Mouse (Mus musculus): ENCODE data around the gene N4bp2l2. TPM values are rescaled to one million over a fixed set of nuclear protein-coding genes. Genes with fewer than 3 reads are reported as not detected.
"Not testable (repeated sequence)": the region's sequence is repeated elsewhere in the genome, so short reads cannot be mapped to it uniquely, and the experiment has no call there.

N4bp2l2 gene
- polyA plus RNA-seq (2015; fragmentation: Nextera tagmentation; extraction: Ambion mirVana), result 24.5 and 25.5 TPM in 2 replicates

GRCm38 (mm10) chr5:150666133-150666739 is at the start of gene N4bp2l2:
Gene N4bp2l2 (minus strand): TSS chr5:150666183.
- H3K4me1 ChIP-seq (ENCODE audit: control insufficient read depth, insufficient read depth, low read depth, low read length); H3K36me3 ChIP-seq (ENCODE audit: control insufficient read depth, insufficient read depth, low read length); ATAC-seq; H3K9me3 ChIP-seq (ENCODE audit: control insufficient read depth, low read length); H3K27me3 ChIP-seq (replicated peaks; ENCODE audit: control insufficient read depth, insufficient read depth, low read length): not testable (repeated sequence)
- Histone ChIP-seq H3K9ac (ENCODE audit: low read depth, low read length) (peak within 1 kb of the TSS; percentile 69), H3K27ac (ENCODE audit: low read depth, low read length) (peak within 1 kb of the TSS; percentile 77), H3K4me3 (ENCODE audit: low read length) (peak within 1 kb of the TSS; percentile 59), H3K4me2 (ENCODE audit: low read length) (peak within 1 kb of the TSS; percentile 73)
- 89% methylated on average over 9 of the region's 9 CpGs for WGBS

GRCm38 (mm10) chr5:150713431-150713830 is 47.4 kb upstream of the N4bp2l2 start:
- H3K4me1 ChIP-seq (ENCODE audit: control insufficient read depth, insufficient read depth, low read depth, low read length), result no peaks in the 10 kb centered on the region
- no peak overlapping the region for H3K4me3 ChIP-seq (ENCODE audit: low read length)
- ATAC-seq, result no peak
- H3K27ac ChIP-seq (ENCODE audit: low read depth, low read length), result no peak overlapping the region
- no peaks in the 10 kb centered on the region for H3K9me3 ChIP-seq (ENCODE audit: control insufficient read depth, low read length)
- no peaks in the 10 kb centered on the region for H3K36me3 ChIP-seq (ENCODE audit: control insufficient read depth, insufficient read depth, low read length)
- no peak overlapping the region for H3K9ac ChIP-seq (ENCODE audit: low read depth, low read length)
- no peak overlapping the region for H3K4me2 ChIP-seq (ENCODE audit: low read length)
- H3K27me3 ChIP-seq (replicated peaks; ENCODE audit: control insufficient read depth, insufficient read depth, low read length), result no peaks in the 10 kb centered on the region

- WGBS, result 95% methylated on average over 4 of the region's 4 CpGs
- Histone ChIP-seq H3K4me1 (ENCODE audit: control insufficient read depth, insufficient read depth, low read depth, low read length) (no peaks in the 10 kb centered on the region), H3K36me3 (ENCODE audit: control insufficient read depth, insufficient read depth, low read length) (no peaks in the 10 kb centered on the region), H3K27me3 (replicated peaks; ENCODE audit: control insufficient read depth, insufficient read depth, low read length) (no peaks in the 10 kb centered on the region), H3K4me2 (ENCODE audit: low read length) (no peak overlapping the region), H3K9me3 (ENCODE audit: control insufficient read depth, low read length) (no peaks in the 10 kb centered on the region), H3K4me3 (ENCODE audit: low read length) (no peak overlapping the region), H3K9ac (ENCODE audit: low read depth, low read length) (no peak overlapping the region), H3K27ac (ENCODE audit: low read depth, low read length) (no peak overlapping the region)
- ATAC-seq, result no peak
These were observed 45.5 kb upstream of the N4bp2l2 start for GRCm38 (mm10) chr5:150711503-150711902.

- H3K9ac ChIP-seq (ENCODE audit: low read depth, low read length); H3K4me3 ChIP-seq (ENCODE audit: low read length); H3K9me3 ChIP-seq (ENCODE audit: control insufficient read depth, low read length); ATAC-seq; H3K4me2 ChIP-seq (ENCODE audit: low read length); H3K36me3 ChIP-seq (ENCODE audit: control insufficient read depth, insufficient read depth, low read length); H3K27ac ChIP-seq (ENCODE audit: low read depth, low read length); H3K27me3 ChIP-seq (replicated peaks; ENCODE audit: control insufficient read depth, insufficient read depth, low read length); H3K4me1 ChIP-seq (ENCODE audit: control insufficient read depth, insufficient read depth, low read depth, low read length): not testable (repeated sequence)
- 95% methylated on average over 3 of the region's 3 CpGs for WGBS
These were observed 41.2 kb upstream of the N4bp2l2 start for GRCm38 (mm10) chr5:150707181-150707580.

- not testable (repeated sequence) for H3K4me1 ChIP-seq (ENCODE audit: control insufficient read depth, insufficient read depth, low read depth, low read length); H3K9me3 ChIP-seq (ENCODE audit: control insufficient read depth, low read length); ATAC-seq; H3K4me2 ChIP-seq (ENCODE audit: low read length); H3K9ac ChIP-seq (ENCODE audit: low read depth, low read length); H3K27me3 ChIP-seq (replicated peaks; ENCODE audit: control insufficient read depth, insufficient read depth, low read length); H3K27ac ChIP-seq (ENCODE audit: low read depth, low read length); H3K36me3 ChIP-seq (ENCODE audit: control insufficient read depth, insufficient read depth, low read length); H3K4me3 ChIP-seq (ENCODE audit: low read length)
- 95% methylated on average over 1 of the region's 1 CpGs for WGBS
These were observed 40.7 kb upstream of the N4bp2l2 start for GRCm38 (mm10) chr5:150706651-150707050.

DNA sequence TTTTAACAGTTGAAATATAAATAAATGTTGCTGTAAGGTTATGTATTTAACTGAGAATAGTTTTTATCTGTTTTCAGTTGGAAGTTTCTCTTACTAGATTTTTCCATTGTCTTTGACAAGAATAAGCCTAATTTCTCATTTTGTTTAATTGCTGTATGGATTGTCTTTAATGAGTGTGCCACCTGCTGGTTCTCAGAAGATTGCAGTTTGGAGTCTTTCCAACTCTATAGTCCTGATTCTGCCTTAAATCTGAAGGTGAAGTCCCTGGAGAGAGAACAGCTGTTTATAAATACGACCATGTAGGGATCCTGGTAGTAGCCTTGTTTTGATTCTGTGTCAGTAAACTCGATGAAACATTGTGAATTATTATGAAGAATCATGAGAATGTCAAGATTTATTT is 36.7 kb upstream of the N4bp2l2 start:
- Histone ChIP-seq H3K4me1 (ENCODE audit: control insufficient read depth, insufficient read depth, low read depth, low read length) (no peaks in the 10 kb centered on the region; the same call in 1 of the 2 replicates), H3K27ac (ENCODE audit: low read depth, low read length) (no peak overlapping the region), H3K9ac (ENCODE audit: low read depth, low read length) (no peak overlapping the region), H3K4me2 (ENCODE audit: low read length) (no peak overlapping the region), H3K9me3 (ENCODE audit: control insufficient read depth, low read length) (no peaks in the 10 kb centered on the region), H3K36me3 (ENCODE audit: control insufficient read depth, insufficient read depth, low read length) (no peaks in the 10 kb centered on the region), H3K4me3 (ENCODE audit: low read length) (no peak overlapping the region), H3K27me3 (replicated peaks; ENCODE audit: control insufficient read depth, insufficient read depth, low read length) (no peaks in the 10 kb centered on the region)
- 52% methylated on average over 2 of the region's 2 CpGs for WGBS
- ATAC-seq, result no peak

- Histone ChIP-seq H3K9ac (ENCODE audit: low read depth, low read length) (no peak overlapping the region), H3K27me3 (replicated peaks; ENCODE audit: control insufficient read depth, insufficient read depth, low read length) (no peaks in the 10 kb centered on the region), H3K4me1 (ENCODE audit: control insufficient read depth, insufficient read depth, low read depth, low read length) (no peaks in the 10 kb centered on the region), H3K27ac (ENCODE audit: low read depth, low read length) (no peak overlapping the region), H3K4me2 (ENCODE audit: low read length) (no peak overlapping the region), H3K9me3 (ENCODE audit: control insufficient read depth, low read length) (0 out of 2 replicates have a peak, but pooled peaks cover 5% of the 10 kb centered on the region), H3K36me3 (ENCODE audit: control insufficient read depth, insufficient read depth, low read length) (peaks cover 6% of the 10 kb centered on the region; the same call in 1 of the 2 replicates), H3K4me3 (ENCODE audit: low read length) (no peak overlapping the region)
- 97% methylated on average over 2 of the region's 2 CpGs for WGBS
- ATAC-seq, result no peak
These were observed 27.3 kb upstream of the N4bp2l2 start for GRCm38 (mm10) chr5:150693277-150693676.

- Histone ChIP-seq H3K4me2 (ENCODE audit: low read length) (no peak overlapping the region), H3K4me1 (ENCODE audit: control insufficient read depth, insufficient read depth, low read depth, low read length) (no peaks in the 10 kb centered on the region), H3K27me3 (replicated peaks; ENCODE audit: control insufficient read depth, insufficient read depth, low read length) (no peaks in the 10 kb centered on the region), H3K4me3 (ENCODE audit: low read length) (no peak overlapping the region), H3K9me3 (ENCODE audit: control insufficient read depth, low read length) (0 out of 2 replicates have a peak, but pooled peaks cover 5% of the 10 kb centered on the region), H3K9ac (ENCODE audit: low read depth, low read length) (no peak overlapping the region), H3K36me3 (ENCODE audit: control insufficient read depth, insufficient read depth, low read length) (peaks cover 6% of the 10 kb centered on the region; the same call in 1 of the 2 replicates), H3K27ac (ENCODE audit: low read depth, low read length) (no peak overlapping the region)
- ATAC-seq, result no peak
These were observed 24.7 kb upstream of the N4bp2l2 start for GRCm38 (mm10) chr5:150690685-150691084.

DNA sequence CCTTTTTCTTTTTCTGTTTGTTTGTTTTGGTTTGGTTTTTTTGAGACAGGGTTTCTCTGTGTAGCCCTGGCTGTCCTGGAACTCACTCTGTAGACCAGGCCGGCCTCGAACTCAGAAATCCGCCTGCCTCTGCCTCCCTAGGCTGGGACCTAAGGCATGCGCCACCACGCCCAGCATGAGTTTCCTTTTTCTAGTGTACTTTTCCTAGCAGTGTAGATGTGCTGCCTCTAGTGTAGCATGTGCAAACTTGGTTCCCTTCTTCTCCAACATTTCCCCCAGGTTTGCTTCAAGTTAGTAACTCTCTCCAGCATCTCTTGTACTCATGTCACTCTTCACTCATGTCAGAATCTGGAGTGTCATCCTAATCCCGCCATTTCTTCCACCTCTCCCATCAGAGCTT is 16.9 kb upstream of the N4bp2l2 start:
- 95% methylated on average over 6 of the region's 6 CpGs for WGBS
- not testable (repeated sequence) for ATAC-seq; H3K4me1 ChIP-seq (ENCODE audit: control insufficient read depth, insufficient read depth, low read depth, low read length); H3K27me3 ChIP-seq (replicated peaks; ENCODE audit: control insufficient read depth, insufficient read depth, low read length); H3K4me2 ChIP-seq (ENCODE audit: low read length); H3K9ac ChIP-seq (ENCODE audit: low read depth, low read length); H3K4me3 ChIP-seq (ENCODE audit: low read length); H3K36me3 ChIP-seq (ENCODE audit: control insufficient read depth, insufficient read depth, low read length); H3K9me3 ChIP-seq (ENCODE audit: control insufficient read depth, low read length); H3K27ac ChIP-seq (ENCODE audit: low read depth, low read length)

Measured in hindbrain, embryonic 16.5 days (tissue).